In the genomic region with DNA sequence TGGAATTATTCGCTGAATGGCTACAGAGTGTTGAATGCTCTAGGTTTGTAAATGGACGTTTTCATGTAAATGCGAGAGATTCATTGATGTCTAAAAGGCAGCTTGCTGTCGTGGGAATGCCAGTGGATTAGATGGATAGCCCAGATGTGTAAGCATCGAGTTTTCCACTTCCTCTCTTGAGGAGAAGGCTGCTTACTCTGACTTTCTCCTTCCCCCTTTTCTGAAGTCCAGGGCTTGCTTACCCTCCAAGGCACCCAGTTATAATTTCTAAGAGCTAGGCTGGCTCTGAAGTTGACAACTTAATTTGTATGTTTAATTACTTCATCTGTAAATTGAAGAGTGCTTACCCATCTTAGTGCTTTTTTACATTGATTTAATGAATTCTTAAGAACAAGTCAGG, we compare ENCODE assay signal across 8 mouse cellular contexts. TPM values are rescaled to one million over a fixed set of nuclear protein-coding genes. Genes with fewer than 3 reads are reported as not detected.
DNase-seq lines count a peak whose midpoint lies in the region; ATAC-seq and TF ChIP-seq lines count a peak whose summit lies in the region.

No protein-coding gene starts in this region.

- peak overlapping the region; percentile 89 for H3K4me3 ChIP-seq in kidney, embryonic 16.5 days (ENCODE audit: low read length)
- peak overlapping the region; percentile 96 for H3K4me3 ChIP-seq in cortical plate, adult 2 months (ENCODE audit: insufficient read depth, low read length)
- H3K4me3 ChIP-seq in hindbrain, embryonic 15.5 days = peak overlapping the region; percentile 83
- peak overlapping the region; percentile 72 for H3K4me3 ChIP-seq in midbrain, postnatal 0 days (ENCODE audit: low read depth, low read length)

- no peak for TF ChIP-seq CTCF in cortical plate, adult 2 months (IDR thresholded peaks at IDR 0.05; ENCODE audit: extremely low read depth, insufficient read depth, low read length)
- no peak for TF ChIP-seq CTCF in midbrain, postnatal 0 days (IDR thresholded peaks at IDR 0.05)

- TF ChIP-seq POLR2A in cortical plate, adult 2 months (IDR thresholded peaks at IDR 0.05; ENCODE audit: extremely low read depth, insufficient read depth, low read length) = no peak

- no peaks in the 10 kb centered on the region for H3K9me3 ChIP-seq in kidney, embryonic 16.5 days (ENCODE audit: low read length)
- no peaks in the 10 kb centered on the region for H3K9me3 ChIP-seq in hindbrain, embryonic 15.5 days
- no peaks in the 10 kb centered on the region for H3K9me3 ChIP-seq in midbrain, postnatal 0 days (ENCODE audit: low read length)

- intact Hi-C loops in left cerebral cortex, postnatal 4 days (cut with DNase I) = no loop called here

- peaks cover 17% of the 10 kb centered on the region for H3K4me1 ChIP-seq in kidney, embryonic 16.5 days (ENCODE audit: insufficient read depth, low read length)
- H3K4me1 ChIP-seq in cortical plate, adult 2 months (ENCODE audit: control insufficient read depth, insufficient read depth, low read length) = no peaks in the 10 kb centered on the region
- peaks cover 30% of the 10 kb centered on the region for H3K4me1 ChIP-seq in hindbrain, embryonic 15.5 days (replicated peaks)
- peaks cover 9% of the 10 kb centered on the region; the same call in 1 of the 2 replicates for H3K4me1 ChIP-seq in midbrain, postnatal 0 days (ENCODE audit: insufficient read depth, low read length)

- no peak for DNase-seq in kidney, postnatal 10 days
- DNase-seq in midbrain, postnatal 0 days (ENCODE audit: low spot score) = no peak
- DNase-seq in left cerebral cortex, postnatal 4 days = no peak
- no peak for DNase-seq in cerebellum, adult 9-11 months

- no peaks in the 10 kb centered on the region for H3K27me3 ChIP-seq in kidney, embryonic 16.5 days (ENCODE audit: insufficient read depth, low read length)
- H3K27me3 ChIP-seq in hindbrain, embryonic 15.5 days = no peaks in the 10 kb centered on the region
- H3K27me3 ChIP-seq in midbrain, postnatal 0 days (ENCODE audit: insufficient read depth, low read length) = no peaks in the 10 kb centered on the region

- peak overlapping the region; percentile 93 for H3K9ac ChIP-seq in kidney, embryonic 16.5 days (replicated peaks; ENCODE audit: low read length)
- H3K9ac ChIP-seq in hindbrain, embryonic 15.5 days = peak overlapping the region; percentile 84
- H3K9ac ChIP-seq in midbrain, postnatal 0 days (replicated peaks; ENCODE audit: low read length, poor library complexity, severe bottlenecking) = peak overlapping the region; percentile 84; the same call in 1 of the 2 replicates

- H3K4me2 ChIP-seq in kidney, embryonic 16.5 days (replicated peaks; ENCODE audit: low read depth, low read length) = peak overlapping the region; percentile 77
- peak overlapping the region; percentile 68 for H3K4me2 ChIP-seq in hindbrain, embryonic 15.5 days
- H3K4me2 ChIP-seq in midbrain, postnatal 0 days (ENCODE audit: low read depth, low read length, poor library complexity, severe bottlenecking) = peak overlapping the region; percentile 77

- H3K27ac ChIP-seq in kidney, embryonic 16.5 days (ENCODE audit: low read length) = no peak overlapping the region
- no peak overlapping the region for H3K27ac ChIP-seq in cortical plate, adult 2 months (ENCODE audit: insufficient read depth, low read length)
- H3K27ac ChIP-seq in hindbrain, embryonic 15.5 days (replicated peaks) = 0 out of 2 replicates have a peak overlapping the region, but pooled peaks have one; percentile 95
- H3K27ac ChIP-seq in midbrain, postnatal 0 days (ENCODE audit: low read depth, low read length) = no peak overlapping the region

- WGBS in kidney, embryonic 16.5 days = 19% methylated on average over 5 of the region's 5 CpGs
- WGBS in hindbrain, embryonic 15.5 days = 23% methylated on average over 5 of the region's 5 CpGs
- 22% methylated on average over 5 of the region's 5 CpGs for WGBS in midbrain, postnatal 0 days

- ATAC-seq in kidney, embryonic 16.5 days (ENCODE audit: low FRiP score, low TSS enrichment) = no peak
- no peak for ATAC-seq in hindbrain, embryonic 15.5 days (ENCODE audit: low FRiP score, low read depth)
- ATAC-seq in midbrain, postnatal 0 days (ENCODE audit: low FRiP score) = no peak
- no peak for ATAC-seq in CD4-positive, CD25-positive, alpha-beta regulatory T cell, adult 4 months

- H3K36me3 ChIP-seq in kidney, embryonic 16.5 days (ENCODE audit: insufficient read depth, low read length) = 0 out of 2 replicates have a peak, but pooled peaks cover 5% of the 10 kb centered on the region
- H3K36me3 ChIP-seq in hindbrain, embryonic 15.5 days = no peaks in the 10 kb centered on the region
- H3K36me3 ChIP-seq in midbrain, postnatal 0 days (ENCODE audit: insufficient read depth, low read length) = no peaks in the 10 kb centered on the region

RNA-seq across cellular contexts. Expression of a gene that starts 1.3 kb away (rescaled TPM):
- polyA plus RNA-seq in kidney, embryonic 16.5 days (2015; fragmentation: Nextera tagmentation; extraction: Ambion mirVana) = 68.3 and 72.9 TPM in 2 replicates
- polyA plus RNA-seq in cortical plate, adult 2 months (2012; rRNA removed) = 49.5 and 51.0 TPM in 2 replicates
- 80.4 and 84.4 TPM in 2 replicates for polyA plus RNA-seq in hindbrain, embryonic 15.5 days (2015; fragmentation: Nextera tagmentation; extraction: Ambion mirVana)
- total RNA-seq in midbrain, postnatal 0 days (2014; rRNA removed) = 64.1 and 83.1 TPM in 2 replicates
- polyA plus RNA-seq in midbrain, postnatal 0 days (2015; fragmentation: Nextera tagmentation; extraction: Ambion mirVana) = 53.6 and 64.5 TPM in 2 replicates
- total RNA-seq in left cerebral cortex, postnatal 4 days (2021) = 10 to 100 TPM; 64.2 to 69.6 TPM
- polyA plus RNA-seq in CD4-positive, CD25-positive, alpha-beta regulatory T cell, adult 4 months (2017; shearing (Covaris generic)) = 10 to 100 TPM; 75.5 to 89.0 TPM
